ENCODE assay signal across 23 mouse cellular contexts in genomic region chr5:122624952-122625479, GRCm38 (mm10). TPM values are rescaled to one million over a fixed set of nuclear protein-coding genes. Genes with fewer than 3 reads are reported as not detected.
A peak's percentile ranks its signal among the peaks of the same experiment; 100 is the strongest.
DNase-seq lines count a peak whose midpoint lies in the region; ATAC-seq and TF ChIP-seq lines count a peak whose summit lies in the region.
"Had no signal": no experiment of that assay in that cellular context is flagged by ENCODE, and none has a peak within 500 bp of the region (broad histone marks: within the 10 kb centered on the region; RNA-seq: fewer than 3 reads in every experiment).

No protein-coding gene starts in this region.

- no peak overlapping the region for H3K27ac ChIP-seq in liver, embryonic 13.5 days
- H3K27ac ChIP-seq in liver, embryonic 12.5 days: no peak overlapping the region
- H3K27ac ChIP-seq: embryonic facial prominence, embryonic 15.5 days; forebrain, embryonic 15.5 days; hindbrain, embryonic 15.5 days; layer of hippocampus, adult 2 months; midbrain, embryonic 10.5 days had no signal

- no peak overlapping the region for H3K4me3 ChIP-seq in liver, embryonic 13.5 days (replicated peaks)
- H3K4me3 ChIP-seq in liver, embryonic 12.5 days: no peak overlapping the region
- 0 out of 2 replicates have a peak overlapping the region, but pooled peaks have one; percentile 41 for H3K4me3 ChIP-seq in E14TG2a.4 (replicated peaks; ENCODE audit: low read length)
- H3K4me3 ChIP-seq: embryonic facial prominence, embryonic 15.5 days; forebrain, embryonic 15.5 days; heart, embryonic 12.5 days; hindbrain, embryonic 15.5 days; layer of hippocampus, adult 2 months; midbrain, embryonic 10.5 days had no signal

- H3K27me3 ChIP-seq in liver, embryonic 13.5 days: no peaks in the 10 kb centered on the region
- 0 out of 2 replicates have a peak, but pooled peaks cover 3% of the 10 kb centered on the region for H3K27me3 ChIP-seq in liver, embryonic 12.5 days (replicated peaks)
- H3K27me3 ChIP-seq in E14TG2a.4 (ENCODE audit: insufficient read depth, low read length): no peaks in the 10 kb centered on the region
- H3K27me3 ChIP-seq: embryonic facial prominence, embryonic 15.5 days; forebrain, embryonic 15.5 days; heart, embryonic 12.5 days; hindbrain, embryonic 15.5 days had no signal

- no peaks in the 10 kb centered on the region for H3K9me3 ChIP-seq in liver, embryonic 13.5 days (replicated peaks)
- H3K9me3 ChIP-seq in liver, embryonic 12.5 days (replicated peaks): no peaks in the 10 kb centered on the region
- H3K9me3 ChIP-seq in E14TG2a.4 (ENCODE audit: low read length): no peaks in the 10 kb centered on the region
- H3K9me3 ChIP-seq: embryonic facial prominence, embryonic 15.5 days; forebrain, embryonic 15.5 days; heart, embryonic 12.5 days; hindbrain, embryonic 15.5 days; midbrain, embryonic 10.5 days had no signal

- TF ChIP-seq CTCF in E14TG2a.4 (conservative IDR thresholded peaks at IDR 0.05; ENCODE audit: low read length): no peak

- WGBS in liver, embryonic 13.5 days (ENCODE audit: insufficient replicate concordance): 53% methylated on average over 11 of the region's 11 CpGs
- WGBS in liver, embryonic 12.5 days (ENCODE audit: insufficient replicate concordance): 53% methylated on average over 11 of the region's 11 CpGs

- peaks cover 25% of the 10 kb centered on the region for H3K4me1 ChIP-seq in liver, embryonic 13.5 days (replicated peaks)
- peaks cover 16% of the 10 kb centered on the region for H3K4me1 ChIP-seq in liver, embryonic 12.5 days
- H3K4me1 ChIP-seq in E14TG2a.4 (replicated peaks; ENCODE audit: low read depth, low read length): peaks cover 57% of the 10 kb centered on the region

- ATAC-seq in liver, embryonic 13.5 days (ENCODE audit: low read depth): peak; percentile 49; the same call in 1 of the 2 replicates
- no peak for ATAC-seq in liver, embryonic 12.5 days
- ATAC-seq: activated CD4-positive, CD25-positive, alpha-beta regulatory T cell, adult 4 months; forebrain, embryonic 15.5 days; midbrain, embryonic 16.5 days had no signal

- no peak for DNase-seq in liver, embryonic 13.5 days
- DNase-seq in MN1 (ENCODE audit: low spot score): peak; percentile 68
- peak; percentile 49 for DNase-seq in testis, postnatal 14 days (ENCODE audit: low spot score)
- no peak for DNase-seq in adrenal gland, postnatal 14 days
- no peak for DNase-seq in gastrocnemius, postnatal 25 days
- DNase-seq: adrenal gland, adult 8-10 months; cerebellum, adult 8-10 months; cerebellum, postnatal 36 days; heart, postnatal 36 days; kidney, adult 2 months; kidney, postnatal 14 days; layer of hippocampus, postnatal 36 days; lung, postnatal 4 days had no signal

- no peak overlapping the region for H3K9ac ChIP-seq in liver, embryonic 13.5 days
- no peak overlapping the region for H3K9ac ChIP-seq in liver, embryonic 12.5 days
- H3K9ac ChIP-seq: embryonic facial prominence, embryonic 15.5 days; forebrain, embryonic 15.5 days; heart, embryonic 12.5 days; hindbrain, embryonic 15.5 days had no signal

- H3K4me2 ChIP-seq in liver, embryonic 13.5 days: no peak overlapping the region
- no peak overlapping the region; the same call in 1 of the 2 replicates for H3K4me2 ChIP-seq in liver, embryonic 12.5 days
- H3K4me2 ChIP-seq: embryonic facial prominence, embryonic 15.5 days; forebrain, embryonic 15.5 days; heart, embryonic 12.5 days; hindbrain, embryonic 15.5 days had no signal

- no peaks in the 10 kb centered on the region for H3K36me3 ChIP-seq in liver, embryonic 13.5 days
- no peaks in the 10 kb centered on the region for H3K36me3 ChIP-seq in liver, embryonic 12.5 days
- H3K36me3 ChIP-seq in E14TG2a.4 (ENCODE audit: insufficient read depth, low read length): no peaks in the 10 kb centered on the region
- H3K36me3 ChIP-seq: embryonic facial prominence, embryonic 15.5 days; forebrain, embryonic 15.5 days; heart, embryonic 12.5 days; hindbrain, embryonic 15.5 days; midbrain, embryonic 10.5 days had no signal

RNA-seq across cellular contexts. Expression of gene Ift81, which starts 10.7 kb away (rescaled TPM):
- polyA plus RNA-seq in liver, embryonic 13.5 days (2015; fragmentation: Nextera tagmentation; extraction: Ambion mirVana): 3.0 and 3.8 TPM in 2 replicates
- 4.6 and 7.0 TPM in 2 replicates for polyA plus RNA-seq in liver, embryonic 12.5 days (2016; fragmentation: Nextera tagmentation; extraction: Ambion mirVana)
- total RNA-seq in adrenal gland, postnatal 14 days (2021): 11.7 and 18.0 TPM in 2 replicates
- total RNA-seq in gastrocnemius, postnatal 25 days (2021): 1 to 10 TPM; 2.6 to 7.1 TPM

RNA-seq across cellular contexts. Expression of gene P2rx7, which starts 18.7 kb away (rescaled TPM):
- polyA plus RNA-seq in liver, embryonic 13.5 days (2015; fragmentation: Nextera tagmentation; extraction: Ambion mirVana): 0.98 and 1.3 TPM in 2 replicates
- polyA plus RNA-seq in liver, embryonic 12.5 days (2016; fragmentation: Nextera tagmentation; extraction: Ambion mirVana): 1.1 and 1.2 TPM in 2 replicates
- 3.6 and 4.1 TPM in 2 replicates for total RNA-seq in adrenal gland, postnatal 14 days (2021)
- 1 to 10 TPM; 1.9 TPM for total RNA-seq in gastrocnemius, postnatal 25 days (2021)

Comparison
In these comparisons a context has a peak if more than half of its experiments do, and no peak if none do; other contexts are left out.
1. DNase-seq: peak in MN1 (single experiment) and testis, postnatal 14 days (single experiment); none in liver, embryonic 13.5 days (single experiment), adrenal gland, postnatal 14 days (single experiment) and gastrocnemius, postnatal 25 days (single experiment).